Mouse (Mus musculus) midbrain, embryonic 15.5 days (tissue): ENCODE data around the gene Peli1. TPM values are rescaled to one million over a fixed set of nuclear protein-coding genes. Genes with fewer than 3 reads are reported as not detected.

Source experiments
- ATAC-seq: fragments of 200-750 bp; cut with Nextera tagmentation; replicated peaks from 2 replicates; pipeline ENCODE4 v1.8.0; 2017; ENCODE audit warnings: moderate TSS enrichment
- H3K27ac ChIP-seq: fragments of 300-500 bp; sonication (generic); 2 replicates; pipeline ENCODE4 v1.5.1; 2015; ENCODE audit warnings: mild to moderate bottlenecking, inconsistent platforms
- H3K27me3 ChIP-seq: fragments of 300-500 bp; sonication (generic); replicated peaks from 2 replicates; pipeline ENCODE4 v1.6.1; 2015; ENCODE audit warnings: inconsistent platforms
- H3K36me3 ChIP-seq: fragments of 300-500 bp; sonication (generic); replicated peaks from 2 replicates; pipeline ENCODE4 v1.6.1; 2015; ENCODE audit warnings: inconsistent platforms
- H3K4me1 ChIP-seq: fragments of 300-500 bp; sonication (generic); 2 replicates; pipeline ENCODE4 v1.6.1; 2015; ENCODE audit warnings: inconsistent platforms
- H3K4me2 ChIP-seq: fragments of 300-500 bp; sonication (generic); 2 replicates; pipeline ENCODE4 v1.6.1; 2015; ENCODE audit warnings: inconsistent platforms, mild to moderate bottlenecking, moderate library complexity
- H3K4me3 ChIP-seq: fragments of 300-500 bp; sonication (generic); 2 replicates; pipeline ENCODE4 v1.5.1; 2015; ENCODE audit warnings: mild to moderate bottlenecking, inconsistent platforms
- H3K9ac ChIP-seq: fragments of 300-500 bp; sonication (generic); 2 replicates; pipeline ENCODE4 v1.6.1; 2015; ENCODE audit warnings: mild to moderate bottlenecking, inconsistent platforms
- H3K9me3 ChIP-seq: fragments of 300-500 bp; sonication (generic); 2 replicates; pipeline ENCODE4 v1.6.1; 2016; ENCODE audit warnings: inconsistent platforms
- WGBS: fragments of 180-500 bp; shearing (Covaris S2); methylation state at CpG from one replicate; pipeline ENCODE4 v1.1.7; 2015; ENCODE audit warnings: mixed read lengths; 5-methylcytosine and 5-hydroxymethylcytosine counted together
- polyA plus RNA-seq: library from polyadenylated mRNA; unstranded; fragments of >200 nt; fragmentation: Nextera tagmentation; extraction: Ambion mirVana; gene quantifications from 2 replicates; pipeline ENCODE4 v1.2.1, GENCODE M21; 2015

Peli1 gene
- polyA plus RNA-seq, 1 experiment from 2014 or later = 72.3 TPM

- WGBS = 91% methylated on average over 2 of the region's 2 CpGs
- Histone ChIP-seq H3K9me3 (no peaks in the 10 kb centered on the region), H3K4me3 (no peak overlapping the region), H3K9ac (no peak overlapping the region), H3K36me3 (no peaks in the 10 kb centered on the region), H3K27me3 (no peaks in the 10 kb centered on the region), H3K27ac (no peak overlapping the region), H3K4me2 (no peak overlapping the region), H3K4me1 (peaks cover 8% of the 10 kb centered on the region)
- ATAC-seq = no peak
Observed at GRCm38 (mm10) chr11:21062071-21062470, 29.0 kb upstream of the Peli1 start.

GRCm38 (mm10) chr11:21063271-21063670 is 27.8 kb upstream of the Peli1 start:
- H3K4me1 ChIP-seq = peaks cover 8% of the 10 kb centered on the region
- H3K27ac ChIP-seq = no peak overlapping the region
- H3K9me3 ChIP-seq = no peaks in the 10 kb centered on the region
- H3K27me3 ChIP-seq = no peaks in the 10 kb centered on the region
- H3K9ac ChIP-seq = no peak overlapping the region
- no peaks in the 10 kb centered on the region for H3K36me3 ChIP-seq
- no peak overlapping the region for H3K4me3 ChIP-seq
- H3K4me2 ChIP-seq = no peak overlapping the region
- ATAC-seq = no peak
- 91% methylated on average over 3 of the region's 3 CpGs for WGBS

GRCm38 (mm10) chr11:21079400-21079799 is 11.7 kb upstream of the Peli1 start:
- H3K27me3 ChIP-seq = no peaks in the 10 kb centered on the region
- H3K9ac ChIP-seq = no peak overlapping the region
- no peak overlapping the region for H3K4me2 ChIP-seq
- H3K4me3 ChIP-seq = no peak overlapping the region
- no peaks in the 10 kb centered on the region for H3K9me3 ChIP-seq
- no peaks in the 10 kb centered on the region for H3K36me3 ChIP-seq
- no peaks in the 10 kb centered on the region for H3K4me1 ChIP-seq
- H3K27ac ChIP-seq = no peak overlapping the region
- ATAC-seq = no peak
- WGBS = 73% methylated on average over 2 of the region's 2 CpGs

GRCm38 (mm10) chr11:21079851-21080362 is 11.2 kb upstream of the Peli1 start:
- H3K27ac ChIP-seq = no peak overlapping the region
- H3K27me3 ChIP-seq = no peaks in the 10 kb centered on the region
- H3K4me1 ChIP-seq = no peaks in the 10 kb centered on the region
- no peaks in the 10 kb centered on the region for H3K9me3 ChIP-seq
- no peak overlapping the region for H3K4me2 ChIP-seq
- H3K9ac ChIP-seq = no peak overlapping the region
- WGBS = 50% methylated on average over 3 of the region's 3 CpGs
- H3K4me3 ChIP-seq = no peak overlapping the region
- ATAC-seq = no peak
- H3K36me3 ChIP-seq = no peaks in the 10 kb centered on the region

GRCm38 (mm10) chr11:21081169-21081568 is 9.9 kb upstream of the Peli1 start:
- no peak for ATAC-seq
- WGBS = 92% methylated on average over 3 of the region's 3 CpGs
- H3K27ac ChIP-seq = no peak overlapping the region
- H3K9me3 ChIP-seq = no peaks in the 10 kb centered on the region
- H3K36me3 ChIP-seq = no peaks in the 10 kb centered on the region
- no peak overlapping the region for H3K9ac ChIP-seq
- no peaks in the 10 kb centered on the region for H3K27me3 ChIP-seq
- no peak overlapping the region for H3K4me3 ChIP-seq
- no peaks in the 10 kb centered on the region for H3K4me1 ChIP-seq
- no peak overlapping the region for H3K4me2 ChIP-seq

GRCm38 (mm10) chr11:21082711-21083110 is 8.4 kb upstream of the Peli1 start:
- Histone ChIP-seq H3K4me2 (no peak overlapping the region), H3K27me3 (no peaks in the 10 kb centered on the region), H3K9ac (no peak overlapping the region), H3K4me3 (no peak overlapping the region), H3K9me3 (no peaks in the 10 kb centered on the region), H3K36me3 (no peaks in the 10 kb centered on the region), H3K27ac (no peak overlapping the region), H3K4me1 (no peaks in the 10 kb centered on the region)
- 54% methylated on average over 2 of the region's 2 CpGs for WGBS
- no peak for ATAC-seq

GRCm38 (mm10) chr11:21088356-21088755 is 2.7 kb upstream of the Peli1 start:
- Histone ChIP-seq H3K36me3 (no peaks in the 10 kb centered on the region), H3K4me3 (no peak overlapping the region), H3K27me3 (no peaks in the 10 kb centered on the region), H3K4me2 (no peak overlapping the region), H3K4me1 (peaks cover 7% of the 10 kb centered on the region), H3K9me3 (no peaks in the 10 kb centered on the region), H3K27ac (no peak overlapping the region), H3K9ac (no peak overlapping the region)
- WGBS = 28% methylated on average over 2 of the region's 2 CpGs
- no peak for ATAC-seq

GRCm38 (mm10) chr11:21089571-21089970 is 1.5 kb upstream of the Peli1 start:
- no peak overlapping the region for H3K9ac ChIP-seq
- ATAC-seq = no peak

GRCm38 (mm10) chr11:21091428-21092405 is 626 bp downstream of the Peli1 start:
- H3K4me1 ChIP-seq = peaks cover 21% of the 10 kb centered on the region
- H3K4me3 ChIP-seq = peak overlapping the region; percentile 76
- no peaks in the 10 kb centered on the region for H3K27me3 ChIP-seq
- peak overlapping the region; percentile 95 for H3K9ac ChIP-seq
- under 1% methylated on average over 95 of the region's 99 CpGs for WGBS
- H3K9me3 ChIP-seq = 0 out of 2 replicates have a peak, but pooled peaks cover under 1% of the 10 kb centered on the region
- H3K27ac ChIP-seq = peak overlapping the region; percentile 100
- peak; percentile 81 for ATAC-seq
- peak overlapping the region; percentile 66 for H3K4me2 ChIP-seq
- H3K36me3 ChIP-seq = no peaks in the 10 kb centered on the region

More at GRCm38 (mm10) chr11:21089571-21089970, 1.5 kb upstream of the Peli1 start:
- no peaks in the 10 kb centered on the region for H3K36me3 ChIP-seq
- WGBS = 62% methylated on average over 4 of the region's 4 CpGs
- H3K4me3 ChIP-seq = no peak overlapping the region
- H3K4me1 ChIP-seq = peaks cover 18% of the 10 kb centered on the region
- H3K27me3 ChIP-seq = no peaks in the 10 kb centered on the region
- H3K9me3 ChIP-seq = no peaks in the 10 kb centered on the region
- H3K4me2 ChIP-seq = no peak overlapping the region
- no peak overlapping the region for H3K27ac ChIP-seq

- no peak for ATAC-seq
- Histone ChIP-seq H3K4me3 (peak overlapping the region; percentile 76), H3K4me1 (peaks cover 21% of the 10 kb centered on the region), H3K9ac (peak overlapping the region; percentile 95), H3K36me3 (no peaks in the 10 kb centered on the region), H3K27me3 (no peaks in the 10 kb centered on the region), H3K9me3 (0 out of 2 replicates have a peak, but pooled peaks cover 2% of the 10 kb centered on the region), H3K27ac (no peak overlapping the region), H3K4me2 (peak overlapping the region; percentile 66)
- WGBS = 6% methylated on average over 7 of the region's 7 CpGs
Observed at GRCm38 (mm10) chr11:21092621-21093020, 1.5 kb downstream of the Peli1 start.

- Histone ChIP-seq H3K4me1 (peaks cover 21% of the 10 kb centered on the region), H3K4me3 (peak overlapping the region; percentile 26), H3K36me3 (no peaks in the 10 kb centered on the region), H3K9ac (no peak overlapping the region), H3K4me2 (peak overlapping the region; percentile 46), H3K27ac (no peak overlapping the region), H3K9me3 (0 out of 2 replicates have a peak, but pooled peaks cover 2% of the 10 kb centered on the region), H3K27me3 (no peaks in the 10 kb centered on the region)
- no peak for ATAC-seq
- 44% methylated on average over 3 of the region's 3 CpGs for WGBS
Observed at GRCm38 (mm10) chr11:21093081-21093815, 2.2 kb downstream of the Peli1 start.

GRCm38 (mm10) chr11:21096590-21096989 is 5.5 kb downstream of the Peli1 start:
- no peak for ATAC-seq
- no peaks in the 10 kb centered on the region for H3K27me3 ChIP-seq
- H3K36me3 ChIP-seq = no peaks in the 10 kb centered on the region
- H3K9me3 ChIP-seq = 0 out of 2 replicates have a peak, but pooled peaks cover 2% of the 10 kb centered on the region
- no peak overlapping the region for H3K9ac ChIP-seq
- 98% methylated on average over 2 of the region's 2 CpGs for WGBS
- no peak overlapping the region for H3K4me3 ChIP-seq
- H3K4me2 ChIP-seq = no peak overlapping the region
- H3K27ac ChIP-seq = no peak overlapping the region
- H3K4me1 ChIP-seq = peaks cover 22% of the 10 kb centered on the region
